In genomic region chr15:69274225-69274766, GRCm38 (mm10) we compare ENCODE assay signal across 14 mouse cellular contexts.
DNase-seq lines count a peak whose midpoint lies in the region; ATAC-seq and TF ChIP-seq lines count a peak whose summit lies in the region.
"Had no signal": no experiment of that assay in that cellular context is flagged by ENCODE, and none has a peak within 500 bp of the region (broad histone marks: within the 10 kb centered on the region; RNA-seq: fewer than 3 reads in every experiment).

No protein-coding gene starts in this region.

- H3K27ac ChIP-seq in hindbrain, postnatal 0 days, result no peak overlapping the region
- H3K27ac ChIP-seq in hindbrain, embryonic 10.5 days, result no peak overlapping the region
- H3K27ac ChIP-seq in midbrain, embryonic 11.5 days (ENCODE audit: low read depth, low read length), result no peak overlapping the region
- no peak overlapping the region for H3K27ac ChIP-seq in midbrain, embryonic 16.5 days (ENCODE audit: low read length)
- no peak overlapping the region for H3K27ac ChIP-seq in embryonic facial prominence, embryonic 14.5 days (replicated peaks; ENCODE audit: low read depth, low read length)
- H3K27ac ChIP-seq: hindbrain, embryonic 14.5 days; midbrain, embryonic 12.5 days had no signal

- no peaks in the 10 kb centered on the region for H3K9me3 ChIP-seq in hindbrain, postnatal 0 days (ENCODE audit: low read length)
- no peaks in the 10 kb centered on the region for H3K9me3 ChIP-seq in hindbrain, embryonic 10.5 days
- no peaks in the 10 kb centered on the region for H3K9me3 ChIP-seq in midbrain, embryonic 11.5 days (ENCODE audit: control insufficient read depth, low read length)
- H3K9me3 ChIP-seq in midbrain, embryonic 16.5 days (replicated peaks; ENCODE audit: control insufficient read depth, low read length, poor library complexity, severe bottlenecking), result no peaks in the 10 kb centered on the region
- no peaks in the 10 kb centered on the region for H3K9me3 ChIP-seq in embryonic facial prominence, embryonic 14.5 days (ENCODE audit: control insufficient read depth, low read length)
- H3K9me3 ChIP-seq: midbrain, embryonic 12.5 days had no signal

- 47% methylated on average over 8 of the region's 8 CpGs for WGBS in hindbrain, postnatal 0 days
- WGBS in hindbrain, embryonic 10.5 days, result 77% methylated on average over 8 of the region's 8 CpGs
- 70% methylated on average over 8 of the region's 8 CpGs for WGBS in midbrain, embryonic 11.5 days
- 72% methylated on average over 8 of the region's 8 CpGs for WGBS in midbrain, embryonic 16.5 days
- 58% methylated on average over 8 of the region's 8 CpGs for WGBS in embryonic facial prominence, embryonic 14.5 days

- no peaks in the 10 kb centered on the region for H3K4me1 ChIP-seq in hindbrain, postnatal 0 days (ENCODE audit: insufficient read depth, low read length)
- H3K4me1 ChIP-seq in hindbrain, embryonic 10.5 days (replicated peaks), result peaks cover 8% of the 10 kb centered on the region; the same call in 1 of the 2 replicates
- no peaks in the 10 kb centered on the region; the same call in 1 of the 2 replicates for H3K4me1 ChIP-seq in midbrain, embryonic 11.5 days (ENCODE audit: control insufficient read depth, insufficient read depth, low read length)
- no peaks in the 10 kb centered on the region for H3K4me1 ChIP-seq in midbrain, embryonic 16.5 days (ENCODE audit: control insufficient read depth, insufficient read depth, low read length)
- no peaks in the 10 kb centered on the region for H3K4me1 ChIP-seq in embryonic facial prominence, embryonic 14.5 days (ENCODE audit: control insufficient read depth, insufficient read depth, low read length)
- H3K4me1 ChIP-seq: midbrain, embryonic 12.5 days had no signal

- no peak overlapping the region for H3K9ac ChIP-seq in hindbrain, postnatal 0 days (replicated peaks; ENCODE audit: low read length)
- no peak overlapping the region for H3K9ac ChIP-seq in midbrain, embryonic 11.5 days (ENCODE audit: low read length)
- no peak overlapping the region for H3K9ac ChIP-seq in midbrain, embryonic 16.5 days (ENCODE audit: low read depth, low read length)
- H3K9ac ChIP-seq in embryonic facial prominence, embryonic 14.5 days (ENCODE audit: low read depth, low read length), result no peak overlapping the region
- H3K9ac ChIP-seq: hindbrain, embryonic 14.5 days; midbrain, embryonic 12.5 days had no signal

- ATAC-seq in hindbrain, postnatal 0 days, result no peak
- ATAC-seq in midbrain, embryonic 11.5 days (ENCODE audit: low FRiP score), result no peak
- ATAC-seq in midbrain, embryonic 16.5 days, result no peak
- ATAC-seq in embryonic facial prominence, embryonic 14.5 days (ENCODE audit: low read depth), result no peak
- ATAC-seq in megakaryocyte, adult 5-6 weeks (ENCODE audit: poor library complexity, severe bottlenecking), result no peak

- H3K4me3 ChIP-seq in hindbrain, postnatal 0 days (ENCODE audit: low read length), result no peak overlapping the region
- no peak overlapping the region for H3K4me3 ChIP-seq in hindbrain, embryonic 10.5 days
- no peak overlapping the region for H3K4me3 ChIP-seq in midbrain, embryonic 11.5 days (ENCODE audit: low read depth, low read length)
- H3K4me3 ChIP-seq in midbrain, embryonic 16.5 days (ENCODE audit: low read depth, low read length), result no peak overlapping the region
- H3K4me3 ChIP-seq in embryonic facial prominence, embryonic 14.5 days (ENCODE audit: low read depth, low read length), result no peak overlapping the region
- H3K4me3 ChIP-seq: erythroblast, embryonic 14.5 days; midbrain, embryonic 12.5 days had no signal

- TF ChIP-seq CTCF in hindbrain, postnatal 0 days (IDR thresholded peaks at IDR 0.05; ENCODE audit: low read depth), result no peak

- H3K4me2 ChIP-seq in hindbrain, postnatal 0 days (ENCODE audit: low read depth, low read length), result no peak overlapping the region
- no peak overlapping the region for H3K4me2 ChIP-seq in midbrain, embryonic 11.5 days
- no peak overlapping the region for H3K4me2 ChIP-seq in midbrain, embryonic 16.5 days (ENCODE audit: low read length)
- no peak overlapping the region for H3K4me2 ChIP-seq in embryonic facial prominence, embryonic 14.5 days (ENCODE audit: low read depth, low read length)
- H3K4me2 ChIP-seq: hindbrain, embryonic 14.5 days; midbrain, embryonic 12.5 days had no signal

- H3K36me3 ChIP-seq in hindbrain, postnatal 0 days (ENCODE audit: insufficient read depth, low read length), result no peaks in the 10 kb centered on the region
- H3K36me3 ChIP-seq in hindbrain, embryonic 10.5 days, result no peaks in the 10 kb centered on the region
- H3K36me3 ChIP-seq in midbrain, embryonic 11.5 days (ENCODE audit: control insufficient read depth, insufficient read depth, low read length), result no peaks in the 10 kb centered on the region
- H3K36me3 ChIP-seq in midbrain, embryonic 16.5 days (ENCODE audit: control insufficient read depth, insufficient read depth, low read length), result no peaks in the 10 kb centered on the region
- H3K36me3 ChIP-seq in embryonic facial prominence, embryonic 14.5 days (ENCODE audit: control insufficient read depth, insufficient read depth, low read length), result no peaks in the 10 kb centered on the region
- H3K36me3 ChIP-seq: midbrain, embryonic 12.5 days had no signal

- peak; percentile 21 for DNase-seq in hindbrain, postnatal 0 days (ENCODE audit: low spot score)
- DNase-seq in hindbrain, embryonic 10.5 days (ENCODE audit: low spot score), result no peak
- DNase-seq in midbrain, embryonic 11.5 days (ENCODE audit: low spot score, missing footprints), result peak; percentile 49
- DNase-seq in embryonic facial prominence, embryonic 14.5 days (ENCODE audit: low spot score), result peak; percentile 30
- DNase-seq in right cerebral cortex, postnatal 4 days, result peak; percentile 7
- DNase-seq: cerebellum, adult 11-12 months; heart, adult 18-20 months; kidney, adult 18-20 months; liver had no signal

- no peaks in the 10 kb centered on the region for H3K27me3 ChIP-seq in hindbrain, postnatal 0 days (ENCODE audit: insufficient read depth, low read length)
- H3K27me3 ChIP-seq in hindbrain, embryonic 10.5 days (ENCODE audit: insufficient read depth, poor library complexity, severe bottlenecking), result no peaks in the 10 kb centered on the region
- H3K27me3 ChIP-seq in midbrain, embryonic 11.5 days (ENCODE audit: control insufficient read depth, insufficient read depth, low read length), result no peaks in the 10 kb centered on the region
- H3K27me3 ChIP-seq in midbrain, embryonic 16.5 days (ENCODE audit: control insufficient read depth, insufficient read depth, low read depth, low read length), result no peaks in the 10 kb centered on the region
- H3K27me3 ChIP-seq in embryonic facial prominence, embryonic 14.5 days (replicated peaks; ENCODE audit: control insufficient read depth, insufficient read depth, low read length), result no peaks in the 10 kb centered on the region
- H3K27me3 ChIP-seq: midbrain, embryonic 12.5 days had no signal
